Comparison of ENCODE assay signal across 8 mouse cellular contexts in the genomic region with DNA sequence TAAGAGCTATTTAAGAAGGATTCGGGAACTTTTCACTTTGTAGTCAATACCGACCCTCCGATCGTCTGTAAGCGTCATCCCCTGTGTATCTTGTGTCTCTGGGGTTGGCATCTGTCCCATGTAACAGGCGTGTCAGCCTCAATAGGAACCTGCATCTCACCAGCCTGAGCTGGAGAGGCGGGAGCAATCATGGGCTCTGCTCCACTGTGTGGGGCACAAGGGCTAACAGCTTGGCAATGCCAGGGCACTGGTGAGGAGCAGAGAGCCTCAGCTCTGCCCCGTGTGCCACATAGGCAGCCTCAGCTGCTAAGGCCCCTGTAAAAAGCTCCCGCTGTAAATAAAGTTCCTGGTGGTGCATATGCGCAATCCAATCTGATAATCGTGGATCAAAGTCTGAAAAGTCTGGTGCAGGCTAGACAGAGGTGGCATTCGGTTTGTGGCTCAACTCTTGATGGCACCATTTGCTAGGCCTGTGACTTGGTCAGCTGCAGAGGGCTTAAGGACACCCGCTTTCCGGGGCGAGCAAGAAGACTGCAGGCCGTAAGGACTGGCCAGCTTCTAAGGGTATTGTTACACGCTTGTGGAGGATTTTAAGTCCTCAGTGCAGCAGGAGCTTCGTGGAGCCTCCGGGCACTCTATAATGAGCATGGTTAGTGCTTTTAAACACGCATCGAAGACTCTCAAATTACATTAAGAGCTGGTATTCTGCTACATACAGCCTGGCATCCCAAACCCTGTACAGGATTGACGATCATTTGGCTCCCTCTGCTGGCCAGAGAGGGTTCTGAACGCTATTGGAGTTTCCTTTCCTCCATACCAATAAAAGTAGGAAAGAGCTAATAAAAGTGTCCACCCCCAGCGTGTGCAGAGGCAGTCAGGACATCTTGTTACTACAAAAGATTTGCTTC. TPM values are rescaled to one million over a fixed set of nuclear protein-coding genes. Genes with fewer than 3 reads are reported as not detected.
A peak's percentile ranks its signal among the peaks of the same experiment; 100 is the strongest.
DNase-seq lines count a peak whose midpoint lies in the region; ATAC-seq lines count a peak whose summit lies in the region.

No protein-coding gene starts in this region.

- ATAC-seq in activated CD4-positive, CD25-positive, alpha-beta regulatory T cell, adult 4 months, result peak; percentile 65
- ATAC-seq in common myeloid progenitor, adult 5-6 weeks (replicated peaks; ENCODE audit: low read depth, poor library complexity, severe bottlenecking), result peak; percentile 91

- peak; percentile 33 to 50 for DNase-seq in gastrocnemius, adult 8-10 months (ENCODE audit: low spot score in 2 of 2)
- peak; percentile 89 for DNase-seq in induced T-regulatory cell, adult 2 months (ENCODE audit: low read depth)
- DNase-seq in left cerebral cortex, adult 8-10 months (ENCODE audit: low spot score in 2 of 2), result peak; percentile 52 to 78
- peak; percentile 90 for DNase-seq in mesoderm, embryonic 11.5 days (ENCODE audit: low read depth, low spot score)
- DNase-seq in right cerebral cortex, postnatal 4 days, result peak; percentile 89
- DNase-seq in yolk sac, embryonic 10.5 days (ENCODE audit: low spot score), result peak; percentile 72

RNA-seq across cellular contexts. Expression of a gene that starts 59.2 kb away (rescaled TPM):
- 1 to 10 TPM; 2.4 to 2.5 TPM for polyA plus RNA-seq in activated CD4-positive, CD25-positive, alpha-beta regulatory T cell, adult 4 months (2017; shearing (Covaris generic))
- total RNA-seq in common myeloid progenitor, adult 5-6 weeks (2017), result 10.9 and 12.4 TPM in 2 replicates
- 1 to 10 TPM; 2.8 to 6.4 (median 5.0) TPM for total RNA-seq in gastrocnemius, adult 8-10 months (2022)
- total RNA-seq in left cerebral cortex, adult 8-10 months (2022), result 10 to 100 TPM; 30.5 to 32.6 (median 31.8) TPM

Comparison
In these comparisons a context has a peak if more than half of its experiments do, and no peak if none do; other contexts are left out.
1. Peak in every context shown above with its lines: DNase-seq and ATAC-seq.